Mouse (Mus musculus): ENCODE results near the gene Cbs. TPM values are rescaled to one million over a fixed set of nuclear protein-coding genes. Genes with fewer than 3 reads are reported as not detected.
"Not testable (repeated sequence)": the region's sequence is repeated elsewhere in the genome, so short reads cannot be mapped to it uniquely, and the experiment has no call there.

Cbs gene
- polyA plus RNA-seq, 1 experiment from 2014 or later: not detected

GRCm38 (mm10) chr17:31633007-31633406 lies 4.0 kb downstream of the Cbs start:
- Histone ChIP-seq H3K36me3 (ENCODE audit: inconsistent target) (no peaks in the 10 kb centered on the region), H3K4me3 (ENCODE audit: inconsistent target) (no peak overlapping the region), H3K79me2 (ENCODE audit: inconsistent target) (no peaks in the 10 kb centered on the region), H3K27ac (no peak overlapping the region)
- WGBS (ENCODE audit: missing documents): 97% methylated on average over 6 of the region's 6 CpGs

GRCm38 (mm10) chr17:31631081-31631800 lies 5.8 kb downstream of the Cbs start:
- H3K4me3 ChIP-seq (ENCODE audit: inconsistent target): no peak overlapping the region
- H3K36me3 ChIP-seq (ENCODE audit: inconsistent target): no peaks in the 10 kb centered on the region
- no peak overlapping the region for H3K27ac ChIP-seq
- H3K79me2 ChIP-seq (ENCODE audit: inconsistent target): no peaks in the 10 kb centered on the region
- 93% methylated on average over 8 of the region's 10 CpGs for WGBS (ENCODE audit: missing documents)

GRCm38 (mm10) chr17:31627961-31628360 lies 9.1 kb downstream of the Cbs start:
- 96% methylated on average over 2 of the region's 2 CpGs for WGBS (ENCODE audit: missing documents)

GRCm38 (mm10) chr17:31623101-31623500 lies 13.9 kb downstream of the Cbs start:
- 96% methylated on average over 4 of the region's 4 CpGs for WGBS (ENCODE audit: missing documents)

More at GRCm38 (mm10) chr17:31627961-31628360, 9.1 kb downstream of the Cbs start:
- Histone ChIP-seq H3K4me3 (ENCODE audit: inconsistent target) (no peak overlapping the region), H3K79me2 (ENCODE audit: inconsistent target) (no peaks in the 10 kb centered on the region), H3K27ac (no peak overlapping the region), H3K36me3 (ENCODE audit: inconsistent target) (no peaks in the 10 kb centered on the region)

GRCm38 (mm10) chr17:31613086-31613755 lies 23.8 kb downstream of the Cbs start:
- Histone ChIP-seq H3K36me3 (ENCODE audit: inconsistent target) (no peaks in the 10 kb centered on the region), H3K27ac (no peak overlapping the region), H3K79me2 (ENCODE audit: inconsistent target) (no peaks in the 10 kb centered on the region), H3K4me3 (ENCODE audit: inconsistent target) (no peak overlapping the region)
- 78% methylated on average over 4 of the region's 4 CpGs for WGBS (ENCODE audit: missing documents)

More at GRCm38 (mm10) chr17:31623101-31623500, 13.9 kb downstream of the Cbs start:
- no peaks in the 10 kb centered on the region for H3K36me3 ChIP-seq (ENCODE audit: inconsistent target)
- no peak overlapping the region for H3K27ac ChIP-seq
- H3K79me2 ChIP-seq (ENCODE audit: inconsistent target): no peaks in the 10 kb centered on the region
- no peak overlapping the region for H3K4me3 ChIP-seq (ENCODE audit: inconsistent target)

GRCm38 (mm10) chr17:31609895-31610294 lies 27.1 kb downstream of the Cbs start:
- H3K4me3 ChIP-seq (ENCODE audit: inconsistent target): no peak overlapping the region
- WGBS (ENCODE audit: missing documents): 95% methylated on average over 3 of the region's 3 CpGs
- H3K79me2 ChIP-seq (ENCODE audit: inconsistent target): no peaks in the 10 kb centered on the region
- H3K36me3 ChIP-seq (ENCODE audit: inconsistent target): peaks cover 5% of the 10 kb centered on the region; the same call in 1 of the 2 replicates
- H3K27ac ChIP-seq: no peak overlapping the region

GRCm38 (mm10) chr17:31609173-31609572 lies 27.9 kb downstream of the Cbs start:
- WGBS (ENCODE audit: missing documents): 97% methylated on average over 3 of the region's 3 CpGs
- not testable (repeated sequence) for H3K4me3 ChIP-seq (ENCODE audit: inconsistent target); H3K79me2 ChIP-seq (ENCODE audit: inconsistent target); H3K27ac ChIP-seq
- peaks cover 13% of the 10 kb centered on the region; the same call in 1 of the 2 replicates for H3K36me3 ChIP-seq (ENCODE audit: inconsistent target)

- WGBS (ENCODE audit: missing documents): 97% methylated on average over 7 of the region's 8 CpGs
- Histone ChIP-seq H3K36me3 (ENCODE audit: inconsistent target) (peaks cover 23% of the 10 kb centered on the region; the same call in 1 of the 2 replicates), H3K27ac (no peak overlapping the region), H3K4me3 (ENCODE audit: inconsistent target) (no peak overlapping the region), H3K79me2 (ENCODE audit: inconsistent target) (no peaks in the 10 kb centered on the region)
Measured at GRCm38 (mm10) chr17:31607256-31607951, 29.6 kb downstream of the Cbs start.

- peaks cover 32% of the 10 kb centered on the region; the same call in 1 of the 2 replicates for H3K36me3 ChIP-seq (ENCODE audit: inconsistent target)
- H3K27ac ChIP-seq: no peak overlapping the region
- WGBS (ENCODE audit: missing documents): 92% methylated on average over 7 of the region's 7 CpGs
Measured at GRCm38 (mm10) chr17:31606424-31606823, 30.6 kb downstream of the Cbs start.

GRCm38 (mm10) chr17:31598593-31598992 lies 38.4 kb downstream of the Cbs start:
- Histone ChIP-seq H3K36me3 (ENCODE audit: inconsistent target) (peaks cover 43% of the 10 kb centered on the region), H3K79me2 (ENCODE audit: inconsistent target) (no peaks in the 10 kb centered on the region), H3K27ac (no peak overlapping the region), H3K4me3 (ENCODE audit: inconsistent target) (no peak overlapping the region)
- 92% methylated on average over 8 of the region's 8 CpGs for WGBS (ENCODE audit: missing documents)

More at GRCm38 (mm10) chr17:31606424-31606823, 30.6 kb downstream of the Cbs start:
- H3K4me3 ChIP-seq (ENCODE audit: inconsistent target): no peak overlapping the region
- no peaks in the 10 kb centered on the region for H3K79me2 ChIP-seq (ENCODE audit: inconsistent target)

- Histone ChIP-seq H3K79me2 (ENCODE audit: inconsistent target) (no peaks in the 10 kb centered on the region), H3K27ac (no peak overlapping the region), H3K36me3 (ENCODE audit: inconsistent target) (peaks cover 38% of the 10 kb centered on the region), H3K4me3 (ENCODE audit: inconsistent target) (no peak overlapping the region)
- WGBS (ENCODE audit: missing documents): 97% methylated on average over 9 of the region's 9 CpGs
Measured at GRCm38 (mm10) chr17:31597957-31598356, 39.1 kb downstream of the Cbs start.

- 96% methylated on average over 5 of the region's 5 CpGs for WGBS (ENCODE audit: missing documents)
- Histone ChIP-seq H3K4me3 (ENCODE audit: inconsistent target) (no peak overlapping the region), H3K27ac (peak overlapping the region; percentile 42), H3K79me2 (ENCODE audit: inconsistent target) (no peaks in the 10 kb centered on the region), H3K36me3 (ENCODE audit: inconsistent target) (peaks cover 26% of the 10 kb centered on the region)
Measured at GRCm38 (mm10) chr17:31595077-31595476, 42.0 kb downstream of the Cbs start.

GRCm38 (mm10) chr17:31594590-31594989 lies 42.4 kb downstream of the Cbs start:
- WGBS (ENCODE audit: missing documents): 21% methylated on average over 7 of the region's 7 CpGs

GRCm38 (mm10) chr17:31590846-31591245 lies 46.2 kb downstream of the Cbs start:
- Histone ChIP-seq H3K79me2 (ENCODE audit: inconsistent target) (no peaks in the 10 kb centered on the region), H3K27ac (no peak overlapping the region), H3K36me3 (ENCODE audit: inconsistent target) (peaks cover 21% of the 10 kb centered on the region; the same call in 1 of the 2 replicates), H3K4me3 (ENCODE audit: inconsistent target) (no peak overlapping the region)
- 95% methylated on average over 11 of the region's 11 CpGs for WGBS (ENCODE audit: missing documents)

More at GRCm38 (mm10) chr17:31594590-31594989, 42.4 kb downstream of the Cbs start:
- peaks cover 25% of the 10 kb centered on the region; the same call in 1 of the 2 replicates for H3K36me3 ChIP-seq (ENCODE audit: inconsistent target)
- H3K27ac ChIP-seq: peak overlapping the region; percentile 42
- no peak overlapping the region for H3K4me3 ChIP-seq (ENCODE audit: inconsistent target)
- no peaks in the 10 kb centered on the region for H3K79me2 ChIP-seq (ENCODE audit: inconsistent target)

Measured in macrophage (primary cell).